ENCODE assay signal across 11 mouse cellular contexts in genomic region chr8:88306511-88306910, GRCm38 (mm10). TPM values are rescaled to one million over a fixed set of nuclear protein-coding genes. Genes with fewer than 3 reads are reported as not detected.
DNase-seq lines count a peak whose midpoint lies in the region; ATAC-seq and TF ChIP-seq lines count a peak whose summit lies in the region.
"Had no signal": no experiment of that assay in that cellular context is flagged by ENCODE, and none has a peak within 500 bp of the region (broad histone marks: within the 10 kb centered on the region; RNA-seq: fewer than 3 reads in every experiment).

No protein-coding gene starts in this region.

- no peak overlapping the region for H3K4me2 ChIP-seq in kidney, embryonic 14.5 days (replicated peaks; ENCODE audit: low read depth, low read length)
- H3K4me2 ChIP-seq: embryonic facial prominence, embryonic 12.5 days; neural tube, embryonic 15.5 days had no signal

- no peak overlapping the region for H3K4me3 ChIP-seq in kidney, adult 2 months (ENCODE audit: insufficient read depth, low read depth, low read length)
- H3K4me3 ChIP-seq in kidney, embryonic 14.5 days (ENCODE audit: low read length): no peak overlapping the region
- H3K4me3 ChIP-seq: embryonic facial prominence, embryonic 12.5 days; neural tube, embryonic 15.5 days had no signal

- no peak overlapping the region for H3K27ac ChIP-seq in kidney, adult 2 months (ENCODE audit: insufficient read depth, low read depth, low read length)
- H3K27ac ChIP-seq in kidney, embryonic 14.5 days (ENCODE audit: low read depth, low read length): no peak overlapping the region
- H3K27ac ChIP-seq: embryonic facial prominence, embryonic 12.5 days; neural tube, embryonic 15.5 days had no signal

- H3K27me3 ChIP-seq in kidney, adult 2 months (replicated peaks; ENCODE audit: control insufficient read depth, insufficient read depth, low read length): no peaks in the 10 kb centered on the region
- H3K27me3 ChIP-seq in kidney, embryonic 14.5 days (ENCODE audit: control insufficient read depth, insufficient read depth, low read length): no peaks in the 10 kb centered on the region
- H3K27me3 ChIP-seq: embryonic facial prominence, embryonic 12.5 days; neural tube, embryonic 15.5 days had no signal

- H3K9ac ChIP-seq in kidney, embryonic 14.5 days (ENCODE audit: low read depth, low read length): no peak overlapping the region
- H3K9ac ChIP-seq: embryonic facial prominence, embryonic 12.5 days; neural tube, embryonic 15.5 days had no signal

- TF ChIP-seq POLR2A in kidney, adult 2 months (IDR thresholded peaks at IDR 0.05; ENCODE audit: low read depth, low read length): no peak

- no peaks in the 10 kb centered on the region for H3K9me3 ChIP-seq in kidney, embryonic 14.5 days (ENCODE audit: control insufficient read depth, low read length)
- H3K9me3 ChIP-seq: embryonic facial prominence, embryonic 12.5 days; neural tube, embryonic 15.5 days had no signal

- no peaks in the 10 kb centered on the region for H3K4me1 ChIP-seq in kidney, adult 2 months (ENCODE audit: control insufficient read depth, insufficient read depth, low read length)
- H3K4me1 ChIP-seq in kidney, embryonic 14.5 days (ENCODE audit: control insufficient read depth, insufficient read depth, low read length): no peaks in the 10 kb centered on the region
- H3K4me1 ChIP-seq: neural tube, embryonic 15.5 days had no signal

- 82% methylated on average over 14 of the region's 14 CpGs for WGBS in kidney, adult 2 months
- WGBS in kidney, embryonic 14.5 days: 73% methylated on average over 14 of the region's 14 CpGs

- H3K36me3 ChIP-seq in kidney, adult 2 months (ENCODE audit: control insufficient read depth, insufficient read depth, low read length): no peaks in the 10 kb centered on the region
- H3K36me3 ChIP-seq in kidney, embryonic 14.5 days (ENCODE audit: control insufficient read depth, insufficient read depth, low read length): no peaks in the 10 kb centered on the region
- H3K36me3 ChIP-seq: embryonic facial prominence, embryonic 12.5 days; neural tube, embryonic 15.5 days had no signal

- no peak for ATAC-seq in kidney, embryonic 14.5 days (ENCODE audit: low FRiP score, low TSS enrichment)
- ATAC-seq in common myeloid progenitor, adult 5-6 weeks (replicated peaks; ENCODE audit: low read depth, poor library complexity, severe bottlenecking): peak; percentile 30; the same call in 1 of the 2 replicates

- no peak for DNase-seq in kidney, adult 2 months
- peak; percentile 64 for DNase-seq in CD4-positive helper T cell, adult 2 months (ENCODE audit: low read depth, low spot score)
- DNase-seq in lung, postnatal 4 days: peak; percentile 68 to 70
- no peak for DNase-seq in urinary bladder, postnatal 4 days (ENCODE audit: low spot score in 2 of 2)
- DNase-seq in cerebellum, postnatal 4 days (ENCODE audit: low spot score in 2 of 2): no peak
- no peak for DNase-seq in cerebellum, postnatal 36 days
- DNase-seq: kidney, adult 8-10 months had no signal

- peak; percentile 37; the same call in 1 of the 2 replicates for TF ChIP-seq CTCF in kidney, adult 2 months (conservative IDR thresholded peaks at IDR 0.05; ENCODE audit: insufficient read depth, insufficient read length, low read depth, low read length)

RNA-seq across cellular contexts. Expression of gene Adcy7, which starts 34.3 kb away (rescaled TPM):
- 3.0 and 4.8 TPM in 2 replicates for polyA plus RNA-seq in kidney, adult 2 months (2012; rRNA removed)
- 2.0 and 3.1 TPM in 2 replicates for polyA plus RNA-seq in kidney, embryonic 14.5 days (2014; fragmentation: Nextera tagmentation; extraction: Ambion mirVana)
- total RNA-seq in common myeloid progenitor, adult 5-6 weeks (2017): 41.1 and 46.5 TPM in 2 replicates

RNA-seq across cellular contexts. Expression of gene Brd7, which starts 55.5 kb away (rescaled TPM):
- polyA plus RNA-seq in kidney, adult 2 months (2012; rRNA removed): 23.9 and 25.6 TPM in 2 replicates
- 70.0 and 88.9 TPM in 2 replicates for polyA plus RNA-seq in kidney, embryonic 14.5 days (2014; fragmentation: Nextera tagmentation; extraction: Ambion mirVana)
- 69.6 and 88.8 TPM in 2 replicates for total RNA-seq in common myeloid progenitor, adult 5-6 weeks (2017)

Comparison
In these comparisons a context has a peak if more than half of its experiments do, and no peak if none do; other contexts are left out.
1. DNase-seq: peak in CD4-positive helper T cell, adult 2 months (single experiment) and lung, postnatal 4 days (2 of 2); none in kidney, adult 2 months (single experiment), urinary bladder, postnatal 4 days (0 of 2), cerebellum, postnatal 4 days (0 of 2) and cerebellum, postnatal 36 days (0 of 2).